ENCODE assay signal across 8 mouse cellular contexts in genomic region chr14:57998526-57999401, GRCm38 (mm10). TPM values are rescaled to one million over a fixed set of nuclear protein-coding genes. Genes with fewer than 3 reads are reported as not detected.
A peak's percentile ranks its signal among the peaks of the same experiment; 100 is the strongest.
DNase-seq lines count a peak whose midpoint lies in the region; ATAC-seq and TF ChIP-seq lines count a peak whose summit lies in the region.

TSS of gene Micu2 (minus strand) at chr14:57999262.

- H3K9me3 ChIP-seq in E14TG2a.4 (ENCODE audit: low read length), result peaks cover 12% of the 10 kb centered on the region
- no peaks in the 10 kb centered on the region for H3K9me3 ChIP-seq in forebrain, embryonic 12.5 days
- no peaks in the 10 kb centered on the region for H3K9me3 ChIP-seq in heart, postnatal 0 days (replicated peaks; ENCODE audit: control insufficient read depth, low read length)
- 0 out of 2 replicates have a peak, but pooled peaks cover 2% of the 10 kb centered on the region for H3K9me3 ChIP-seq in liver, postnatal 0 days (ENCODE audit: low read length)
- H3K9me3 ChIP-seq in neural tube, embryonic 14.5 days (ENCODE audit: control insufficient read depth, low read length), result no peaks in the 10 kb centered on the region

- H3K4me2 ChIP-seq in forebrain, embryonic 12.5 days, result peak within 1 kb of the TSS; percentile 69
- peak within 1 kb of the TSS; percentile 80 for H3K4me2 ChIP-seq in heart, postnatal 0 days (ENCODE audit: low read depth, low read length)
- H3K4me2 ChIP-seq in liver, postnatal 0 days (ENCODE audit: low read depth, low read length), result peak within 1 kb of the TSS; percentile 96
- H3K4me2 ChIP-seq in neural tube, embryonic 14.5 days (ENCODE audit: low read depth, low read length), result peak within 1 kb of the TSS; percentile 70

- H3K4me3 ChIP-seq in E14TG2a.4 (replicated peaks; ENCODE audit: low read length), result peak within 1 kb of the TSS; percentile 88
- peak within 1 kb of the TSS; percentile 82 for H3K4me3 ChIP-seq in forebrain, embryonic 12.5 days (replicated peaks)
- H3K4me3 ChIP-seq in heart, postnatal 0 days (ENCODE audit: low read depth, low read length), result peak within 1 kb of the TSS; percentile 90
- peak within 1 kb of the TSS; percentile 94 for H3K4me3 ChIP-seq in liver, postnatal 0 days (ENCODE audit: low read depth, low read length)
- H3K4me3 ChIP-seq in neural tube, embryonic 14.5 days (ENCODE audit: low read depth, low read length), result peak within 1 kb of the TSS; percentile 85

- TF ChIP-seq CTCF in E14TG2a.4 (conservative IDR thresholded peaks at IDR 0.05; ENCODE audit: low read length), result no peak
- no peak for TF ChIP-seq CTCF in heart, postnatal 0 days (IDR thresholded peaks at IDR 0.05; ENCODE audit: low read depth)
- no peak for TF ChIP-seq CTCF in liver, postnatal 0 days (IDR thresholded peaks at IDR 0.05; ENCODE audit: low read depth)

- H3K36me3 ChIP-seq in E14TG2a.4 (ENCODE audit: insufficient read depth, low read length), result no peaks in the 10 kb centered on the region
- no peaks in the 10 kb centered on the region for H3K36me3 ChIP-seq in forebrain, embryonic 12.5 days (replicated peaks)
- no peaks in the 10 kb centered on the region for H3K36me3 ChIP-seq in heart, postnatal 0 days (replicated peaks; ENCODE audit: control insufficient read depth, insufficient read depth, low read length)
- H3K36me3 ChIP-seq in liver, postnatal 0 days (replicated peaks; ENCODE audit: insufficient read depth, low read length), result no peaks in the 10 kb centered on the region
- H3K36me3 ChIP-seq in neural tube, embryonic 14.5 days (ENCODE audit: control insufficient read depth, insufficient read depth, low read length), result no peaks in the 10 kb centered on the region

- peak within 1 kb of the TSS; percentile 89 for H3K27ac ChIP-seq in forebrain, embryonic 12.5 days
- H3K27ac ChIP-seq in heart, postnatal 0 days (ENCODE audit: low read depth), result peak within 1 kb of the TSS; percentile 70
- H3K27ac ChIP-seq in liver, postnatal 0 days (ENCODE audit: low read depth), result peak within 1 kb of the TSS; percentile 90
- peak within 1 kb of the TSS; percentile 85 for H3K27ac ChIP-seq in neural tube, embryonic 14.5 days (ENCODE audit: low read depth, low read length)

- WGBS in forebrain, embryonic 12.5 days, result 4% methylated on average over 62 of the region's 76 CpGs
- 3% methylated on average over 69 of the region's 76 CpGs for WGBS in heart, postnatal 0 days
- WGBS in liver, postnatal 0 days (ENCODE audit: insufficient replicate concordance), result 3% methylated on average over 57 of the region's 76 CpGs
- WGBS in neural tube, embryonic 14.5 days, result 2% methylated on average over 75 of the region's 76 CpGs

- peak; percentile 98 for ATAC-seq in forebrain, embryonic 12.5 days (ENCODE audit: low FRiP score)
- ATAC-seq in heart, postnatal 0 days (ENCODE audit: insufficient read depth, low read depth), result peak; percentile 98
- peak; percentile 98 for ATAC-seq in liver, postnatal 0 days
- peak; percentile 99 for ATAC-seq in neural tube, embryonic 14.5 days (ENCODE audit: low read depth)

- H3K4me1 ChIP-seq in E14TG2a.4 (replicated peaks; ENCODE audit: low read depth, low read length), result no peaks in the 10 kb centered on the region; the same call in 1 of the 2 replicates
- H3K4me1 ChIP-seq in forebrain, embryonic 12.5 days, result peaks cover 7% of the 10 kb centered on the region; the same call in 1 of the 2 replicates
- peaks cover 3% of the 10 kb centered on the region; the same call in 1 of the 2 replicates for H3K4me1 ChIP-seq in heart, postnatal 0 days (ENCODE audit: control insufficient read depth, insufficient read depth)
- H3K4me1 ChIP-seq in liver, postnatal 0 days (ENCODE audit: insufficient read depth), result peaks cover 18% of the 10 kb centered on the region
- no peaks in the 10 kb centered on the region for H3K4me1 ChIP-seq in neural tube, embryonic 14.5 days (ENCODE audit: control insufficient read depth, insufficient read depth, low read length)

- H3K9ac ChIP-seq in forebrain, embryonic 12.5 days, result peak within 1 kb of the TSS; percentile 81
- peak within 1 kb of the TSS; percentile 97 for H3K9ac ChIP-seq in heart, postnatal 0 days (replicated peaks; ENCODE audit: low read depth, low read length)
- H3K9ac ChIP-seq in liver, postnatal 0 days (replicated peaks), result peak within 1 kb of the TSS; percentile 90
- peak within 1 kb of the TSS; percentile 97 for H3K9ac ChIP-seq in neural tube, embryonic 14.5 days (replicated peaks; ENCODE audit: low read depth, low read length)

- TF ChIP-seq EP300 in heart, postnatal 0 days (IDR thresholded peaks at IDR 0.05; ENCODE audit: low read depth), result peak; percentile 91
- TF ChIP-seq EP300 in liver, postnatal 0 days (IDR thresholded peaks at IDR 0.05; ENCODE audit: low read depth), result peak; percentile 71; the same call in 1 of the 2 replicates

- H3K27me3 ChIP-seq in E14TG2a.4 (ENCODE audit: insufficient read depth, low read length), result peaks cover 22% of the 10 kb centered on the region
- H3K27me3 ChIP-seq in forebrain, embryonic 12.5 days, result no peaks in the 10 kb centered on the region
- H3K27me3 ChIP-seq in heart, postnatal 0 days (ENCODE audit: control insufficient read depth, insufficient read depth, low read length), result no peaks in the 10 kb centered on the region
- H3K27me3 ChIP-seq in liver, postnatal 0 days (ENCODE audit: insufficient read depth, low read length), result no peaks in the 10 kb centered on the region
- no peaks in the 10 kb centered on the region for H3K27me3 ChIP-seq in neural tube, embryonic 14.5 days (ENCODE audit: control insufficient read depth, insufficient read depth, low read length)

- DNase-seq in c-Kit-positive CD71-positive TER-119-positive erythroid progenitor cells, embryonic 14.5 days (ENCODE audit: low spot score), result peak; percentile 84
- DNase-seq in heart, postnatal 0 days (ENCODE audit: low spot score), result peak; percentile 88
- peak; percentile 90 to 94 for DNase-seq in kidney, postnatal 4 days
- peak; percentile 89 for DNase-seq in liver, postnatal 0 days
- DNase-seq in testis, postnatal 10 days (ENCODE audit: low spot score), result peak; percentile 91

RNA-seq across cellular contexts. Expression of gene Micu2, which starts in this region (rescaled TPM):
- polyA plus RNA-seq in forebrain, embryonic 12.5 days (2016; fragmentation: Nextera tagmentation; extraction: Ambion mirVana), result 70.4 and 72.5 TPM in 2 replicates
- total RNA-seq in heart, postnatal 0 days (2014; rRNA removed; ENCODE audit: low replicate concordance), result 48.0 and 56.9 TPM in 2 replicates
- polyA plus RNA-seq in heart, postnatal 0 days (2015; fragmentation: Nextera tagmentation; extraction: Ambion mirVana), result 68.7 and 70.7 TPM in 2 replicates
- polyA plus RNA-seq in liver, postnatal 0 days (2015; fragmentation: Nextera tagmentation; extraction: Ambion mirVana), result 37.2 and 37.6 TPM in 2 replicates
- 46.5 and 56.7 TPM in 2 replicates for polyA plus RNA-seq in neural tube, embryonic 14.5 days (2014; fragmentation: Nextera tagmentation; extraction: Ambion mirVana)

Comparison
In these comparisons a context has a peak if more than half of its experiments do, and no peak if none do; other contexts are left out.
1. Peak in every context shown above with its lines: DNase-seq, ATAC-seq, H3K4me3 ChIP-seq and H3K27ac ChIP-seq.